Mouse (Mus musculus): Measurements from ENCODE around the gene Alg1.

GRCm38 (mm10) chr16:5242355-5242754 is 8.9 kb downstream of the Alg1 start:
- peak; percentile 51 for TF ChIP-seq POLR2AphosphoS2 (IDR thresholded peaks at IDR 0.05; ENCODE audit: insufficient read length, low read depth)
- no peak for TF ChIP-seq POLR2A (IDR thresholded peaks at IDR 0.05; ENCODE audit: insufficient read length, low read depth)
- no peak for TF ChIP-seq MYOG (IDR thresholded peaks at IDR 0.05; ENCODE audit: control insufficient read depth in 1 of 3, insufficient read depth in 1 of 3, insufficient read length in 2 of 3, low read depth in 2 of 3)
- no peak for TF ChIP-seq MYOD1 (IDR thresholded peaks at IDR 0.05; ENCODE audit: control insufficient read depth in 1 of 3, insufficient read length in 2 of 3, low read depth in 2 of 3)
- no peak for TF ChIP-seq REST (IDR thresholded peaks at IDR 0.05; ENCODE audit: insufficient read depth, insufficient read length)
- no peak for TF ChIP-seq USF1 (IDR thresholded peaks at IDR 0.05; ENCODE audit: low read depth)
- TF ChIP-seq E2F4 (IDR thresholded peaks at IDR 0.05; ENCODE audit: insufficient read depth): no peak
- TF ChIP-seq MAX (IDR thresholded peaks at IDR 0.05; ENCODE audit: low read depth): no peak
- no peak for TF ChIP-seq SRF (IDR thresholded peaks at IDR 0.05; ENCODE audit: control insufficient read depth, insufficient read length, low read depth)

Measured in myocyte (in vitro differentiated cells).